In genomic region chr9:44311136-44312134, GRCm38 (mm10) we compare ENCODE assay signal across 8 mouse cellular contexts. TPM values are rescaled to one million over a fixed set of nuclear protein-coding genes. Genes with fewer than 3 reads are reported as not detected.
DNase-seq lines count a peak whose midpoint lies in the region; TF ChIP-seq lines count a peak whose summit lies in the region.

No protein-coding gene starts in this region.

- H3K36me3 ChIP-seq in kidney, adult 2 months (ENCODE audit: control insufficient read depth, insufficient read depth, low read length) = peaks cover 9% of the 10 kb centered on the region; the same call in 1 of the 2 replicates

- 46% methylated on average over 27 of the region's 27 CpGs for WGBS in kidney, adult 2 months

- no peak for TF ChIP-seq POLR2A in cortical plate, adult 2 months (IDR thresholded peaks at IDR 0.05; ENCODE audit: extremely low read depth, insufficient read depth, low read length)
- no peak for TF ChIP-seq POLR2A in kidney, adult 2 months (IDR thresholded peaks at IDR 0.05; ENCODE audit: low read depth, low read length)

- H3K4me1 ChIP-seq in cortical plate, adult 2 months (ENCODE audit: control insufficient read depth, insufficient read depth, low read length) = peaks cover 5% of the 10 kb centered on the region
- H3K4me1 ChIP-seq in kidney, adult 2 months (ENCODE audit: control insufficient read depth, insufficient read depth, low read length) = no peaks in the 10 kb centered on the region

- H3K4me3 ChIP-seq in cortical plate, adult 2 months (ENCODE audit: insufficient read depth, low read length) = no peak overlapping the region
- peak overlapping the region; percentile 27 for H3K4me3 ChIP-seq in kidney, adult 2 months (ENCODE audit: insufficient read depth, low read depth, low read length)

- no peaks in the 10 kb centered on the region for H3K27me3 ChIP-seq in kidney, adult 2 months (replicated peaks; ENCODE audit: control insufficient read depth, insufficient read depth, low read length)

- TF ChIP-seq CTCF in cortical plate, adult 2 months (IDR thresholded peaks at IDR 0.05; ENCODE audit: extremely low read depth, insufficient read depth, low read length) = no peak
- TF ChIP-seq CTCF in kidney, adult 2 months (conservative IDR thresholded peaks at IDR 0.05; ENCODE audit: insufficient read depth, insufficient read length, low read depth, low read length) = no peak

- peak; percentile 98 for DNase-seq in heart, adult 11 months
- peak; percentile 78 for DNase-seq in kidney, adult 2 months
- peak; percentile 42 for DNase-seq in lung, postnatal 14 days
- DNase-seq in urinary bladder, postnatal 36 days (ENCODE audit: low spot score in 2 of 2) = no peak
- no peak for DNase-seq in layer of hippocampus, adult 8-10 months (ENCODE audit: low spot score in 2 of 2)
- no peak for DNase-seq in left cerebral cortex, adult 11 months (ENCODE audit: low spot score)
- DNase-seq in urinary bladder, postnatal 14 days (ENCODE audit: low spot score) = no peak

- peak overlapping the region; percentile 43 for H3K27ac ChIP-seq in cortical plate, adult 2 months (ENCODE audit: insufficient read depth, low read length)
- H3K27ac ChIP-seq in kidney, adult 2 months (ENCODE audit: insufficient read depth, low read depth, low read length) = peak overlapping the region; percentile 81

RNA-seq across cellular contexts. Expression of gene Hinfp, which starts 6.0 kb away (rescaled TPM):
- polyA plus RNA-seq in cortical plate, adult 2 months (2012; rRNA removed) = 27.6 and 33.6 TPM in 2 replicates
- polyA plus RNA-seq in kidney, adult 2 months (2012; rRNA removed) = 14.4 and 17.8 TPM in 2 replicates
- total RNA-seq in layer of hippocampus, adult 8-10 months (2022) = 10 to 100 TPM; 32.0 to 40.3 (median 38.4) TPM

RNA-seq across cellular contexts. Expression of gene C2cd2l, which starts 8.7 kb away (rescaled TPM):
- polyA plus RNA-seq in cortical plate, adult 2 months (2012; rRNA removed) = 203 and 213 TPM in 2 replicates
- 164 and 194 TPM in 2 replicates for polyA plus RNA-seq in kidney, adult 2 months (2012; rRNA removed)
- total RNA-seq in layer of hippocampus, adult 8-10 months (2022) = 100 to 1,000 TPM; 177 to 228 (median 205) TPM

RNA-seq across cellular contexts. Expression of gene Dpagt1, which starts 14.4 kb away (rescaled TPM):
- 18.0 and 19.3 TPM in 2 replicates for polyA plus RNA-seq in cortical plate, adult 2 months (2012; rRNA removed)
- 41.9 and 45.8 TPM in 2 replicates for polyA plus RNA-seq in kidney, adult 2 months (2012; rRNA removed)
- 10 to 100 TPM; 15.1 to 19.7 (median 16.1) TPM for total RNA-seq in layer of hippocampus, adult 8-10 months (2022)

RNA-seq across cellular contexts. Expression of gene Abcg4, which starts 23.0 kb away (rescaled TPM):
- 86.3 and 91.1 TPM in 2 replicates for polyA plus RNA-seq in cortical plate, adult 2 months (2012; rRNA removed)
- 0.45 and 1.2 TPM in 2 replicates for polyA plus RNA-seq in kidney, adult 2 months (2012; rRNA removed)
- total RNA-seq in layer of hippocampus, adult 8-10 months (2022) = 10 to 100 TPM; 69.2 to 77.6 (median 71.1) TPM

RNA-seq across cellular contexts. Expression of gene H2afx, which starts 23.1 kb away (rescaled TPM):
- polyA plus RNA-seq in cortical plate, adult 2 months (2012; rRNA removed) = 64.8 and 68.3 TPM in 2 replicates
- polyA plus RNA-seq in kidney, adult 2 months (2012; rRNA removed) = 23.6 and 31.5 TPM in 2 replicates
- 10 to 100 TPM; 40.3 to 44.3 (median 41.6) TPM for total RNA-seq in layer of hippocampus, adult 8-10 months (2022)

Comparison
In these comparisons a context has a peak if more than half of its experiments do, and no peak if none do; other contexts are left out.
1. DNase-seq: peak in heart, adult 11 months (single experiment), kidney, adult 2 months (single experiment) and lung, postnatal 14 days (single experiment); none in urinary bladder, postnatal 36 days (0 of 2), layer of hippocampus, adult 8-10 months (0 of 2), left cerebral cortex, adult 11 months (single experiment) and urinary bladder, postnatal 14 days (single experiment).